Mouse (Mus musculus): ENCODE measurements around the gene Eps8l3.

DNA sequence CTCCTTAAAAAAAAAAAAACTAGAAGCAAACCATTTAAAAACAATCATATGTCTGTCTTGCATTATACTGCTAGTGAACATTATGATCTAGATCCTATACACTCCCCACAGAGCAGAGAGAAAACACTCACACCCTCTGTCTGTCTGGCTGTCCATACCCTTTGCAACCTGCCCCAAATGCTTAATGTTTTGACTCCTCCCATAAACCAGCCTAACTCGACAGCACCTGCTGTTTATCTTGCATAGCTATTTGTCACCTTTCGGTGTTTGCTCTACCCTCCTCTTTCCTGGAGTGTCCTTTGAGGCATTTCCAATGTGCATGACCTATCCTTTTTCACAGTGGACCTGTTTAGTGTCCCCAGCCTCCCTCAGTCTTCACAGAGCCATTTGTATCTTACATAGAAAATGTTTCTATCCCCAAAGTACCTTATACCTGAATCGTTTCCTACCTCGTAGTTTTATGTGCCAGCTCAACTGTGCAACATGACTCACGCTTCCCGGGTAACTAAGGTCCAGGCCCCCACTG, 18.2 kb downstream of the Eps8l3 start:
- TF ChIP-seq CTCF (IDR thresholded peaks at IDR 0.05; ENCODE audit: low read depth) (no peak), EP300 (IDR thresholded peaks at IDR 0.05; ENCODE audit: low read depth) (no peak)
